Mouse (Mus musculus): ENCODE results near the gene Pigg. TPM values are rescaled to one million over a fixed set of nuclear protein-coding genes. Genes with fewer than 3 reads are reported as not detected.
"Not testable (repeated sequence)": the region's sequence is repeated elsewhere in the genome, so short reads cannot be mapped to it uniquely, and the experiment has no call there.

Pigg gene
- 2.5 and 4.7 TPM in 2 replicates for polyA plus RNA-seq (2012; rRNA removed)

- WGBS, result under 1% methylated on average over 57 of the region's 57 CpGs
- no peaks in the 10 kb centered on the region for H3K36me3 ChIP-seq (ENCODE audit: control insufficient read depth, insufficient read depth, low read length)
- H3K27ac ChIP-seq (ENCODE audit: insufficient read depth, low read depth, low read length), result peak within 1 kb of the TSS; percentile 84
- no peaks in the 10 kb centered on the region for H3K27me3 ChIP-seq (ENCODE audit: control insufficient read depth, insufficient read depth, low read length)
- peak within 1 kb of the TSS; percentile 93 for H3K4me3 ChIP-seq (ENCODE audit: low read depth, low read length)
- peaks cover 4% of the 10 kb centered on the region; the same call in 1 of the 2 replicates for H3K4me1 ChIP-seq (ENCODE audit: control insufficient read depth, insufficient read depth, insufficient read length, low read length)
- TF ChIP-seq CTCF (IDR thresholded peaks at IDR 0.05; ENCODE audit: extremely low read depth, insufficient read length, insufficient replicate concordance, low read depth, low read length), result peak; percentile 12; the same call in 1 of the 2 replicates
- TF ChIP-seq POLR2A (IDR thresholded peaks at IDR 0.05; ENCODE audit: low read depth, low read length), result peak; percentile 88
Measured at GRCm38 (mm10) chr5:108312224-108313064, at the start of gene Pigg. Pigg (plus strand) TSS chr5:108312609.

- Histone ChIP-seq H3K4me1 (ENCODE audit: control insufficient read depth, insufficient read depth, insufficient read length, low read length) (peaks cover 6% of the 10 kb centered on the region; the same call in 1 of the 2 replicates), H3K27me3 (ENCODE audit: control insufficient read depth, insufficient read depth, low read length) (no peaks in the 10 kb centered on the region; the same call in 1 of the 2 replicates), H3K36me3 (ENCODE audit: control insufficient read depth, insufficient read depth, low read length) (no peaks in the 10 kb centered on the region), H3K4me3 (ENCODE audit: low read depth, low read length) (no peak overlapping the region), H3K27ac (ENCODE audit: insufficient read depth, low read depth, low read length) (no peak overlapping the region)
- WGBS, result 53% methylated on average over 4 of the region's 4 CpGs
- no peak for TF ChIP-seq POLR2A (IDR thresholded peaks at IDR 0.05; ENCODE audit: low read depth, low read length)
- no peak for TF ChIP-seq CTCF (IDR thresholded peaks at IDR 0.05; ENCODE audit: extremely low read depth, insufficient read length, insufficient replicate concordance, low read depth, low read length)
Measured at GRCm38 (mm10) chr5:108262722-108263121, 49.7 kb upstream of the Pigg start.

GRCm38 (mm10) chr5:108263785-108264184, 48.6 kb upstream of the Pigg start:
- 88% methylated on average over 1 of the region's 1 CpGs for WGBS

GRCm38 (mm10) chr5:108266990-108267389, 45.4 kb upstream of the Pigg start:
- Histone ChIP-seq H3K27ac (ENCODE audit: insufficient read depth, low read depth, low read length) (peak overlapping the region; percentile 46; the same call in 1 of the 2 replicates), H3K4me3 (ENCODE audit: low read depth, low read length) (no peak overlapping the region), H3K36me3 (ENCODE audit: control insufficient read depth, insufficient read depth, low read length) (no peaks in the 10 kb centered on the region), H3K27me3 (ENCODE audit: control insufficient read depth, insufficient read depth, low read length) (no peaks in the 10 kb centered on the region), H3K4me1 (ENCODE audit: control insufficient read depth, insufficient read depth, insufficient read length, low read length) (peaks cover 9% of the 10 kb centered on the region)
- no peak for TF ChIP-seq CTCF (IDR thresholded peaks at IDR 0.05; ENCODE audit: extremely low read depth, insufficient read length, insufficient replicate concordance, low read depth, low read length)
- no peak for TF ChIP-seq POLR2A (IDR thresholded peaks at IDR 0.05; ENCODE audit: low read depth, low read length)

More at GRCm38 (mm10) chr5:108263785-108264184, 48.6 kb upstream of the Pigg start:
- not testable (repeated sequence) for H3K4me1 ChIP-seq (ENCODE audit: control insufficient read depth, insufficient read depth, insufficient read length, low read length); H3K27ac ChIP-seq (ENCODE audit: insufficient read depth, low read depth, low read length); H3K4me3 ChIP-seq (ENCODE audit: low read depth, low read length); H3K36me3 ChIP-seq (ENCODE audit: control insufficient read depth, insufficient read depth, low read length); H3K27me3 ChIP-seq (ENCODE audit: control insufficient read depth, insufficient read depth, low read length)

- Histone ChIP-seq H3K36me3 (ENCODE audit: control insufficient read depth, insufficient read depth, low read length) (peaks cover 3% of the 10 kb centered on the region), H3K4me1 (ENCODE audit: control insufficient read depth, insufficient read depth, insufficient read length, low read length) (peaks cover 9% of the 10 kb centered on the region), H3K27me3 (ENCODE audit: control insufficient read depth, insufficient read depth, low read length) (no peaks in the 10 kb centered on the region), H3K4me3 (ENCODE audit: low read depth, low read length) (peak within 1 kb of the TSS; percentile 97), H3K27ac (ENCODE audit: insufficient read depth, low read depth, low read length) (peak within 1 kb of the TSS; percentile 95)
- no peak for TF ChIP-seq CTCF (IDR thresholded peaks at IDR 0.05; ENCODE audit: extremely low read depth, insufficient read length, insufficient replicate concordance, low read depth, low read length)
- TF ChIP-seq POLR2A (IDR thresholded peaks at IDR 0.05; ENCODE audit: low read depth, low read length), result peak; percentile 74
- 2% methylated on average over 55 of the region's 55 CpGs for WGBS
Measured at GRCm38 (mm10) chr5:108268127-108269062, 44.0 kb upstream of the Pigg start, which contains the start of gene Dr1. Dr1 (plus strand) TSS chr5:108268897.

- no peaks in the 10 kb centered on the region for H3K27me3 ChIP-seq (ENCODE audit: control insufficient read depth, insufficient read depth, low read length)
- under 1% methylated on average over 44 of the region's 44 CpGs for WGBS
- peak overlapping the region; percentile 80 for H3K27ac ChIP-seq (ENCODE audit: insufficient read depth, low read depth, low read length)
- H3K4me3 ChIP-seq (ENCODE audit: low read depth, low read length), result peak overlapping the region; percentile 97
- H3K36me3 ChIP-seq (ENCODE audit: control insufficient read depth, insufficient read depth, low read length), result peaks cover 3% of the 10 kb centered on the region
- TF ChIP-seq POLR2A (IDR thresholded peaks at IDR 0.05; ENCODE audit: low read depth, low read length), result 0 out of 2 replicates have a peak, but pooled peaks have one; percentile 1
- TF ChIP-seq CTCF (IDR thresholded peaks at IDR 0.05; ENCODE audit: extremely low read depth, insufficient read length, insufficient replicate concordance, low read depth, low read length), result peak; percentile 3; the same call in 1 of the 2 replicates
- peaks cover 9% of the 10 kb centered on the region for H3K4me1 ChIP-seq (ENCODE audit: control insufficient read depth, insufficient read depth, insufficient read length, low read length)
Measured at GRCm38 (mm10) chr5:108269063-108269810, 43.2 kb upstream of the Pigg start.

Data from small intestine, adult 2 months (tissue).